Mouse (Mus musculus) gastrocnemius, postnatal 10 days (tissue): Measurements from ENCODE around the gene Zfp423. TPM values are rescaled to one million over a fixed set of nuclear protein-coding genes. Genes with fewer than 3 reads are reported as not detected.
A peak's percentile ranks its signal among the peaks of the same experiment; 100 is the strongest.
"Not testable (repeated sequence)": the region's sequence is repeated elsewhere in the genome, so short reads cannot be mapped to it uniquely, and the experiment has no call there.

Source experiments
- DNase-seq: peaks from one replicate; pipeline ENCODE4 v3.0.0; 2021; ENCODE audit warnings: mixed read lengths
- total RNA-seq, 2 experiments: library from RNA; stranded (reverse); gene quantifications; 2 replicates each; pipeline ENCODE4 v1.2.3; 2021

The Zfp423 gene
- total RNA-seq, 2 experiments from 2014 or later, result 20.7 to 23.5 TPM

DNA sequence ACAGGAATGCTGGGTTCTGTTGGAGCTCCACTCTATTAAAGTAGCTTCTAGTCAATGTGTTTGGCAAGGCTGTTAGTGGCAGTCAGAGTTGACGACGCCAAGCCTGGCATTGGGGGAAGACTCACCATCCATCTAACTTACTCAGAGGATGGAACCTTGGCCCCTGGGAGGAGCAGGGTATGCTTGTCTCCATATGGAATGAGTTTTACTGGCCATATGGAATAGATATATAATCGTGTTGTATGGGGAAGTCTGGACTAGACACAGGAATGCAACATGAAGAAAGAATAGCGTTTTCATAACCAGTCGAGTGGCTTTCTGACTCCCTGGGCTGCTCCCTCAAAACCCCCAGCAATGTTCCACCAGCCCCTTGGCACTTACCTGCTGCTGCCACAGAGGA lies 55.3 kb downstream of the Zfp423 start:
- no peak for DNase-seq

DNA sequence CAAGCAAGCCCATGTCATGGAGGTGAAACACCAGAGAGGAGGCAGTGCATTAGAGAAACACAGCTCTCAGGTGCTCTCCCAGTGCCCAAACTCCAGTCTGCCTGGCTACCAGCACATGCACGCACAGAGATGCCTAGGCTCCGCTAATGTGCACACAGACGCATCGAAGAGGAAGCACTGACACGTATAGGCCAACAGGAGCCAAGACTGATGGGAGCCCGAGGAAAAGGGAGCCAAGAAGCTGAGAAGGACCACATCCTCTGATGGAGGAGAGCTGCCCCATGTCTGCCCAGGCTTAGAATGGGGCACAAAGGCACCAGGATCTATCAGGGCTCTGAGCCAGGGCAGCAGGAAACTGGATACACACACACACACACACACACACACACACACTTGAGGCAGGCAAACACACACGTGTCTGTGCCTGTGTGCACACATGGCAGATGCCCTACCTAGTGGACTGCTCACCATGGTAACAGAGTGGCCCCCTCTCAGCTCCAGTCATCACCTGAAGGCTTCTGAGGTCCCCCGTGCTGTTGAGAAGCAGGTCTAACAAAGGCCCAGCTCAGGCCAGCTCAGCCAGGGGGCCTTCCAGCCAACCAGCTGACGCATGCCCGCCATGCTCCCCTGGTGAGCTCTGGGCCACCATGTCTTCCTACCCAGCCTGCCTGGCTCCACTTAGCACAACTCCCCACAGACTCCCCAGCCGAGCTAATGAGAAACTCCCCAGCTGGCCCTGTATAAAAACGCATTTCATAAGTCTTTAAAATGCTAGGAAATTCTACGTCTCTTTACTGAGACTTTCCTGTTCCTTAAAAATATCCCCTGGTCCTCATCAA lies 64.0 kb downstream of the Zfp423 start:
- DNase-seq, result no peak

DNA sequence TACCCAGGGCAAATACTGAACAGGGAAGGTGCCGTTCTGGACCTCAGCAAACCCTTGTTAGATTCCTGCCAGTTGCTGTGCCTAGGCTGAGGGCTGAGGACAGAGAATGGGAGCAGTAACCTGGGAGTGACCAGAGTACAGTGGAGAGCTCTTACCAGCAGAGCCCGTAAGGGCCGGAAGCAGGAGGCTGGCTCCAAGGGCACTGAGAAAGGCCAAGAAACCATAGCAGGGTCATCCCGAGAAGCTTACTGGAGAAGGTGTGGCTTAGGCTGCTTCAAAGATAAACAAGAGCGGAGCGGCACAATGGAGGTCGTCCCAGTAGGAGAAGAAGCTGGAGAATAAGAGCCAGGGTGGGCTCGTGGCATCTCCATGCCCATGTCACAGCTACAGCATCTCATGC lies 65.1 kb downstream of the Zfp423 start:
- DNase-seq, result no peak

DNA sequence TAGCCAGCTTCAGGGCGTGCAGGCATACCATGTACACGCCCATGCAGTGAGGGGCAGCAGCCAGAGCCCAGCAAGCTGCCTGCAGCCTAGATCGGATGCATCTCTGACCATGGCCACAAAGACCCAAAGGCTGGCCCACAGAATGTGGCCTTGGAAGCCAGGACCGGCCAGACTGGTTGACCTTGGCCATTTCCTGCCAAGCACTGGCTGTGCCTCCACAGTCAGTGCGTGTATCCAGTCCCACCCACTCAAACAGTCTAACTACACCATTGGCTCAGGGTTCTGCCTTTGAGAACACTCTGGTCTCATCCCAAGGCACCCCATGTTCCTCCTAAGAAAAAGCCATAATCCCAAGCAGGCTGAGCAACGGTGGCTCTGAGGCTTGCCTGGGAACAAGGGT lies 65.8 kb downstream of the Zfp423 start:
- DNase-seq, result no peak

DNA sequence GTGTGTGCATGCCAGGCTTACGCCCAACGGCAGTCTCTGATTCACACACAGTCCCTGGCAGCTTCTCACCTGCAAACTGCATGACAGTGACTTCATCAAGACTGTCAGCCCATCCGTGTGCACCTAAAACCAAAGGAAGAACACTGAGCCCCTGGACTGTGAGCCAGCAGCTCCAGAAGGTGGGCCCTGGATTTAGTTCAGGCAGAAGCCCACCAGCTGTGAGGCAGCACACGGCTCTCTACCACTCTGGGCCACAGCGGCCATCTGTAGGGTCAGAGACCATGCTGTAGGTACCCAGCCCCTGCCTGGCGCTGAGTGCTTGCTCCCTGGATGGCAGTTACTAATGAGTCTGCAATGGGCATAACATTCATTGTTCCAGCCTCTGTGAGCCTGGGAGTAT lies 66.5 kb downstream of the Zfp423 start:
- no peak for DNase-seq

DNA sequence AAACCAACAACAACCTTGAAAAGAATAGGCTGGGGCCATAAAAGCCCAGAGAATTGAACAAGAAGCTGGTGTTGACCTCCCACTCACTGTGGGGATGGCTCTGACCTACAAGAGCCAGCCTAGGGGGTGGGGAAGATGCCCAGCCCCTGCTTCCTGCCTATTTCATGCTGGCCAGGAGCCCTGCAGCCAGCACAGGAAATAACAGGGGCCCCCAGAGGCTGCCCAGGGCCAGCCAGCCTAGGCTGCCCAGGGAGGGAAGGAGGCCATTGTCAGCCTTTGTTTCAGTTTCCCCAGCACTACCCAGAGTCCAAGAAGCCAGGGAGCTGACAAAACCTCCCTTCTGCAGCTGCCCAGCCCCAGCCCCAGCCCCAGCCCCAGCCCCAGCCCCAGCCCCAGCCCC lies 67.5 kb downstream of the Zfp423 start:
- no peak for DNase-seq

DNA sequence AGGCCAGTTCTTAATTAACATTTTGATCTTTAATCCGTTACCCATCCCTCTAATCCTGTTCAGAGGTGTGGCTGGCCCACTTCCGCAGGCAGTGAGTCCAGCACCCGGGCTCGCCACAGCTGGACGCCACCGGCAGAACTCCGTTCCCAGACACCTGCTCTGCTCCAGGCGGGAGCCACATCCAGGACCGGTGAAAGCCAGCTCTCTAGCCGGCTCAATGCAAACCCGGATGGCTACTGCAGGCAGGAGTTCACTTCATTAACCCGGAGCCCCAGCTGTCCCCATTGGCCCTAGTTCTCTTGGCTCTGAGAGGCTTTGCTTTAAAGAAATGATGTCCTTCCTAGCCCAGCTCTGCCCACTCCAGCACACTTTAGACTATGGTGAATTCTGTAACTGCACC lies 71.4 kb downstream of the Zfp423 start:
- DNase-seq, result no peak

DNA sequence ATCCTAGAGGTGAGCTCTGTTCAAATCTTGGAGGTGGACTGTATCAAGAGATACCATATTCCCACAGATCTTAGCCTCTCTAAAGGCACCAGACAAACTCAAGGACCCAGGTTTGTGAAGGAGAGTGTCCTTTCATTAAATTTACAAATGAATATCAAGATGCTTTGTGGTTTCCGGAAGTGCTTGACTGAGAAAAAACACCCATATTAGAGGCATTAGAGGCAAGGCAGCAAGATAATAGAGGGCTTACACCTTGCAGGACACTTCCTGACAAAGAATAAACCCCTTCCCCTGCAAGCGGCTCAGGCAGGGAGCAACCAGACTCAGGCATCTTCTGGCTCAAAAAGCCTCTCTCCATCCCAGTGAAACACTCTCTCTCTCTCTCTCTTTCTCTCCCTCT lies 78.3 kb downstream of the Zfp423 start:
- no peak for DNase-seq

DNA sequence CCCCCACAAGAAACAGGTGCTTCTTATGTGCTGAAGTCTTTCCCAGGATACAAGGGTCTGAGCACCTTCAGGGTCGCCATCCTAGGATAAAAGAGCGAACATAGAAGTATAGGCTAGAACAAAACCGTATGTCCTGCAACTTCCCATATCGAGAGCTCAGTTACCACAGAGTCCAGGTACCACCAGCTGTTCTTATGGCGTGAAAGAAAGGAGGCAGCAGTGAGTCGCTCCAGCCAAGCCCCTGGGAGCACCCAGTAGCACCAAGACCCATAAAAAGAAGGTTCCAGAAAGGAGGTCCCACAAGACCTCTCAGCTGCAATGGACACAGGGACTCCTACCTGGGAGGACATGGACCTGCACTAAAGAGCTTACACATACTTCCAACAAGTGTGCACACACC lies 83.5 kb downstream of the Zfp423 start:
- no peak for DNase-seq

DNA sequence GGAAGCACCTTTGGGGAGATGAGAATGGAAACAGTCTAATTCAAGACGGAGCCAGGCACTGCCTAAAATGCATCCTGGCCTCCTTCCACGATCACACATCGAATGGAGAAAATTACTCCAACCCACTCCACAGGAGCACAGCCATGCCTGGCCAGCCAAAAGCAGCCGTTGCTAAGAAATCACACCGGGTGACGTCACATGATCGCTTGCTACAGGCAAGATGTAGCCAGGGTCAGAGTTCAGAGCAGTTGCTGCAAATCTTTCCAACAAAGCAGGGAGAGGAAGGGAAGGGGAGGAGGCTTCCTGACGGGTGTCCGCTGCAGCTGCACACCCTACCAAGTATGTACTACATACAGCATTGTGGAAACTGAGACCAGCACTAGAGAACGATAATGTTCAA lies 83.9 kb downstream of the Zfp423 start:
- no peak for DNase-seq

DNA sequence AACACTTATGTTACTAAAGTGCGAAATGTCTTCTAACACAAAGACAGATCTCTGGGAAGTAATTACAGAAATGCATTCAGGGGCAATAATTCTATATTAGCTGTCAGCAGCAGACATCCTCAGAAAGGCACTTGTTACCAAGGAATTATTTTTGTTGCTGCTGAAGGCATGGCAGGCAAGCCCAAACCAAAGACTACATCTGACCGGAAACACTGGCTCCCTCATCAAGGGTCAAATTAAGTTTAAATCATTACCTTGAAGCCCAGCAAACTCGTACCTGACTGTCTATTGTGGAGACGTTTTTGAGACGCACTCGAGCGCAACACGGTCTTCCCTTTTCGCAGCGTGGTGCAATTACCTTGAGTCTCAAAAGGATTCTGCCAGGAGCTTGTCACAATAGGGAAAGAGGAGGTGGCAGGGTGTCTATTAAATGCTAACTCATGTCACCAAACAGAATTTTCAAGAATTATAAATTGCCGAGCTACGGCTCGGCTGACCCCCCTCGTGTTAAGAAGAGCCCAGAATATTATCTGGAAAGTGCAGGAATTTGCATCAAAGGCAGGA lies 86.3 kb downstream of the Zfp423 start:
- no peak for DNase-seq

DNA sequence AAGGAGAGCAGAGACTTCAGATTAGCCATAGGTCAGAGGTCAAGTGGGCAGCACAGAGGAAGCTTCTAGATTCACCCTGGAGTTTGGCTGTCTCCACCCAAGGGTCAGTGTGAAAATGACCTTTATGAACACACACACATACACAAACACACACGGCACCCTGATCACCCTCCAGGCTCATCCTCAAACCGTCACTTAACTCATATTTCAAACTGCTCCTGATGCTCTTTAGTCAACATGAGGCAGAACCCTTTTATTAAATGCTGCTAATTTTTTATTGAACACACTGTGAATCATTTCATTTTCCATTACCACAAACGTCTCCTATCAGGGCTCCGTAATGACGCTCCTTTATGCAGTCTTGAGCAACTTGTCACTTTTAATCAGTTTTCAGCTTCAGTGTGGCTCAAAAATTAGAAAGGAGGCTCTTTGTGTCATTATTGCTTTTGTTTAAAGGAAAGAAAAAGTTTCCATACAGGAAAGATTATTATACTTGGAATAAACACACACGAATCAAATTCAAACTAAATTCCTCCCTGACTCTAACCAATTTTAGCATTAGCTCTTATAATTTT lies 87.0 kb downstream of the Zfp423 start:
- DNase-seq, result no peak

DNA sequence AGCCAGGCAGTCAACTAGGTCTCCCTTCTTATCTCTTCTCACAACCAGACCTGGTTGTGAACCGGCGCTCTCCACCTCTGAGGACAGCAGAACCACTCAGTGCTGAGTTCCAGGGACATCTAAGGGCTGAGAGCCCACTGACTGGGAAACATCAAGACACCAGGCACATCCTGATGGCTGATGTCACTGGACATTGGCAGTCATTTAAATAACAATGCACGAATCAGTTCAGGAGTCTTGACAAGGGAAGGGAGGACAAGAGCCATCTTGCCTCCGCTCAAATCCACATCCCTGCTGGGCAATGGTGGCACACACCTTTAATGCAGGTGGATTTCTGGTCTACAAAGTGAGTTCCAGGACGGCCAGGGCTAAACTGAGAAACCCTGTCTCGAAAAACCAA lies 92.8 kb downstream of the Zfp423 start:
- DNase-seq, result no peak

DNA sequence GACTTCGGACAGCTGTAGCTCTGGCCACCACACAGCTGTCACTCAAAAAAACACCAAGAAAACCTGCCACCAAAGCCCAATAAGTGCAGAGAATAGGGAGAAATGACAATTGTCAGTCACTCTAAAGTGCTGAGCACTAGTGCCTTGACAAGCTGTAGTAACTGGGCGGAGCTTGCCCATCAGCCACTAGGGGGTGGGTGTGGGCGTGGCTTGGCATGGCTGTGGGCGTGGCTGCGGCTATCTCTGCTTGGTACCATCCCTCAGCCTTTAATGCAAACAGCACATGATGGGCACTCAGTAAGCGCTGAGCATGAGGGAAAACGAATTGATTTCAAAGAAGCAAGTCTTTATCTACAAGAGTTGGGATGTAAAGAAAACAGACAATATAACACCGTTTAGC lies 95.2 kb downstream of the Zfp423 start:
- peak; percentile 29 for DNase-seq

DNA sequence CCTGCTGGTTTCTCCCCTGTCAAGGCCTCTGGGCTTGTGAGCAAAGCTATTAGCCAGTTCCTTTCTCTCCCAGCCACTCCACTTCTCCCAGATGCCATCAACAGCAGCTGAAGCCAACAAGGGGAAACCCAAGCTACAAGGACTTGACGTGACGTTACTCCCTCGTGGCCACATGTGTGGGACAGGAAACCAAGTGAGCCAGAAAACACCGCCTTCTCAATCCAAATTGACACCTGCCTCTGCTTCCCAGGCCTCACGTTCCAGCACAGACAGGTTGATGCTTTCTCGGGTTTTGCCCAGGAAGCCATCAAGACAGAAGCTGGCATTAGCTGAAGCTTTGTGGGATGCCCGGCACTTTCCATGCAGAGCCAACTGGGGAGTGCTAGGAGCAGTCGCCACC lies 96.3 kb downstream of the Zfp423 start:
- DNase-seq, result no peak

DNA sequence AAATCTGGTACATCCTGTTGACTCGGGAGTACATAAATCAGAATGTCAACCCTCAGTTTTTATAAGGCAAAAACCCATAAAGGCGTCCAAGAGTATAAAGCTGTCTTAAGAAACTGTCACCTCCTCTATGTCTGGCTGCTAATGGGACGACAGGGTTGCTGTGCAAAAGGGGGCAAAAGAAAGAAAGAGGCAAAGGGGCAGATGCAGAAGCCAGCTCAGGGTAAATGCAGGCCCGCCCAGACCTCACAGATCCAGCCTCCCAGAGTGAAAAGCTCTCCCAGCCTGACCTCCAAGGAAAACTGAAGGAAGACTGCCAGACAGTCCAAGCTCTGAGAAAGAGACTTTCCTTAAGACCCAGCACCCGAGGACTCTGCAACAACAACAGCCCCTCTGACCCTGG lies 97.7 kb downstream of the Zfp423 start:
- DNase-seq, result no peak

DNA sequence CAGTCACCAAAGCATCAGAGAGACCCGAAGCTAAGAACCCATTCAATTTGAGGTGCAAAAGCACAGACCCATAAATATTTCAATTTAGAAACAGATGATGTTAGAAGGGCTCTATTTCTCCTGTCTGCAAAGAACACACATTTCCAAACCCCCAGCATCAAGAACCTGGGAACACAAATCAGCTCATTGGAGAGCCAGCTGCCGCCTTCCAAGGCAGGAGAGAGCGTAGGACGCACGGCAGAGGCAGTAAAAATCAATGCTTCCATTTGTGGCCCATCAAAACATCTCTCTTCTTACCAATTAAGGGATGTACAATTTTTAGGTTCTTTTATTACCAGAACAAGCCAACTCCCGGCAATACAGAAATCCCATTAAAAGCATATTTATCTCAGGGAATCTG lies 98.5 kb downstream of the Zfp423 start:
- no peak for DNase-seq

DNA sequence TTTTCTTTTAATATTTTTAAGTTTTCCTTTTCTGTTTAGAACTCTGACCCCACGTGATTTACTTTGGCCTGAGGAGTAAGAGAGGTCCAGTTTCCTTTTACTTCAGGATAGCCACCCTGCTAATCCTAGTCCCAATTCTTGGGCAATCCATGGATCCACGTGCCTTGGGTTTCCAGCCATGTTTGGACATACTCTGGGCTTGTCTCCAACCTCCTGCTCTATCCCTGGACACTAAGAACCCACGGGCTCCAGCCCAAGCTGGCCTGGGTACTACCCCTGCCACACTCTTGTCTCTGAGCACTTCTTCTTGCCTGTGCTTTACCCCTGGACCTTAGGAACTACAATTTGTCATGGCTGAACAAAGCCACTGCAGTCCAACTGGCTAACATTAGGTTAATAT lies 107.5 kb downstream of the Zfp423 start:
- no peak for DNase-seq

DNA sequence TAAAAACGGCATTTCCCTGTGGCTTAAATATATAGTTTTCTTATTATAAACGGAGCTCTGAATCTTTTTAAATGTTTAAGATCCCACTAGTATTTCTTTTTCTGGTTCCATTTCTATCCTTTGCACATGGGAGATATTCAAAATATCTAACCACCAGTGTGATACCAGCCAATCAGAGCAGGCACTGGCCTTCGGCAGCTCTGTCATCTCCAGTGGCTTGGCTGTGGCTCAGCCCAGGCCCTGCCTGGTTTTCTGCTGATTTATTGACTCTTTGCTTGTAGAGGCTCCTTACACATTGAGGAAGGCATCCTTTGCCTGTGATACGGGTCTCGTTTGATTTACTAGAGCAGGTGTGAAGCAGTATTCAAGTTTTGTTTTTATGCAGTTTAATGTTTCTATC lies 108.0 kb downstream of the Zfp423 start:
- DNase-seq, result no peak

DNA sequence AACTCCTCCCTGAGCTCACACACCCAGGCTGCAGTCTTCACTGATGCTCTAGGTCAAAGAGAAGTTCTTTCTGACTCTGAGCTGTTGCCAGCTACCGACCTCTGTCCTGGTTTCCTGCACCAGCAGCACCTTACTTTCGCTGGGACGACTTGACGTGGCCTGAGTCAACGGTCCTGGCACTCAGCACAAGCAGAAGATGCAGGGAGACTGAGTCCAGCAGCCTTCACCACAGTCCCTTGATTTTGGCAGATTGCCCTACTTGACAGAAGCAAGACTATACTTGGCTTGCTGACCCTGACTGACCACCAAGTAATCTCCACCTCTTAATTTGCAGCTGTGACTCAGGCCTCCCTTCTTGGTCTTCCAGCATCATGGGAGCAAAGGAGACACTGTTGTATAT lies 110.6 kb downstream of the Zfp423 start:
- DNase-seq, result no peak

DNA sequence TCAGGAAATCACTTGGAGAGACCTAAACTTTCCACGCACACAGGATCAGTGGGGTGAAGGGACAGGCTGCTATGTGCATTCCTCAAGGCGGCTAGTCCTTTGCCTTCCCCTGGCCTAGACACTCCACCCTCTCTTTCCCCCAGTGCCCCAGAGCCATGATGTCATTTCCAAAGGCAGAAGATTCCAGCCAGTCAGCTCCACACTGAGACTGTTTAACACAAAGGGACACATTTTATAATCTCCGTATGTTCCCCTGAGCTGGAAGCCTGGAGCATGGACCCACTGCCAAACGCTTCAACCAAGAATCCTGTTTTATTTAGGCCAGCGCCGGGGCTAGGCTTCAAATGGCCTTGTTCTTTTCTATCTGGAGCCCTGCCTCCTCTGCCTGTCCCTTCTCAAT lies 111.6 kb downstream of the Zfp423 start:
- DNase-seq, result no peak

DNA sequence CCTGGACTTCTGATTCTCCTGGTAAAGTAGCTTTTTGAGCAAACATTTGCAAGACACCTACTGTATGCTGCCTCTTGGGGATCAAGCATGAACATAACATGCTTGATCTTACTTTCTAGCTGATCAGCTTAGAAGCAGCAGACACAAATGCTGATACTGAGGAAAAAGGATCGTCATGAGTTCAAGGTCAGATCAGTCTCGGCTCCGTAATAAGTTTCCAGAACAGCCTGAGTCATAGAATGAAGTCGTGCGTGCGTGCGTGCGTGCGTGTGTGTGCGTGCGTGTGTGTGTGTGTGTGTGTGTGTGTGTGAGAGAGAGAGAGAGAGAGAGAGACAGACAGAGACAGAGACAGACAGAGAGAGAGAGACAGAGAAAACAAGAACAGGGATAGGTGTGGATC lies 117.3 kb downstream of the Zfp423 start:
- not testable (repeated sequence) for DNase-seq

DNA sequence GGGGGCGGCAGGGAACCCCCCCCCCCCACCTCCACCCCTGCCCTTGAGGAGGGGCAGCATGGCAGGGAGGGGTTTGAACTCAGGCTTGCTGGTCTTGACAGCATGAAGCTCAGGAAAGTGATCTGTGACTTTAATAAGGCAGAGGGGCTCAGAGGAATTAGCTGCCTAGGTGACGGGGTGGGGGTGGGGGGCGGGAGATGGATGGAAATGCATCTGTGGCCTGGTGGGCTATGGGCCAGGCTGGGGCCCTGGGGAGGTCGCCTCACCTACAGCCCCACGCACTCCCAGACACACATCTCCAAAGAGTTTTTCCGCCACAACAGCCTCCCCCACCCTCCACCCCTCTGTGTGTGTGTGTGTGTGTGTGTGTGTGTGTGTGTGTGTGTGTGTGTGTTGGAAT lies 122.1 kb downstream of the Zfp423 start:
- DNase-seq, result no peak

DNA sequence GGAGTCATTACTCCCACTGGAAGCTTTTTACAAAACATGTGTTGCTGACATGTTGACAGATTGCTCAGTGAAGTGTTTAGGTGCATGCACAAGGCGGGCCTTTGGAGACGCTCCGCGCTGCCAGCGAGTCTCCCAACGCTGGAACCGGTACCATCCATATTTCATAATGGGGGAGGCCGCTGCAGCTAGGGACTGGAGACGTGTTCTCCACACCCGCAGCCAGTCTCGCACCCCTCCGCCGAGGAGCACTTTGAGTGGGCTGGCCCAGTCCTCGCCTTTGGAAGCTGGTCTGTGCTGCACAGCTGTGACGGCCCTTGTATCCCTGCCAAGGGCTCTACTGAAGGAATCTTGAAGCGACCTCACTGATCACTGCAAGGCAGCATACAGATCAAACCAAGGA lies 122.5 kb downstream of the Zfp423 start:
- peak; percentile 75 for DNase-seq
